Mouse (Mus musculus) right cerebral cortex, adult 2 months (tissue): ENCODE measurements around the gene Chrm4.

ENCODE experiments used
- DNase-seq, 2 experiments: peaks; one replicate each; pipeline ENCODE4 v3.0.0; 2021 to 2022; ENCODE audit warnings: low spot score in 2 of 2

The Chrm4 gene

GRCm38 (mm10) chr2:91944170-91944950 lies 17.3 kb downstream of the Chrm4 start:
- DNase-seq, result peak; percentile 84 to 86

DNA sequence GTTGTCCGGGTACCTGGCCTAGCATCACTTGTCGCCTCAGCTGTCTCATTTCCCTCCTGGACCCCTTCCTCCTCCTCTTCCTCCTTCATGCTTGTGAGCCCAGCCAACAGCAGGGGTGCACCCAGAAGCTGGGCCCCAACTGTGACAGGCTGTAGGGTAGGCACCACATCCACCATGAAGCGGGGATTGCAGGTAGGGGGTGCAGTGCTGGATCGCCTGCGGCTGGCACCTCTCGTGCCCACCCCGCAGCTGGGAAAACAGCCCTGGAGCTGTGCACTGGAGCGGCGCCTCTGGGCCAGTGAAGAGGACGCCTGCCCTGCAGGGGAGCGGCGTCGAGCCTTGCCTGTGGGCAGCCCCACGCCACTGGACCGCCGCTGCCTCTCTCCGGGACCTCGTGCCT lies 18.4 kb downstream of the Chrm4 start, which contains the start of gene Gm9821:
Gene Gm9821, plus strand, starts transcription at position 221 of the 400 bp plus-strand sequence.
- DNase-seq, result no peak

DNA sequence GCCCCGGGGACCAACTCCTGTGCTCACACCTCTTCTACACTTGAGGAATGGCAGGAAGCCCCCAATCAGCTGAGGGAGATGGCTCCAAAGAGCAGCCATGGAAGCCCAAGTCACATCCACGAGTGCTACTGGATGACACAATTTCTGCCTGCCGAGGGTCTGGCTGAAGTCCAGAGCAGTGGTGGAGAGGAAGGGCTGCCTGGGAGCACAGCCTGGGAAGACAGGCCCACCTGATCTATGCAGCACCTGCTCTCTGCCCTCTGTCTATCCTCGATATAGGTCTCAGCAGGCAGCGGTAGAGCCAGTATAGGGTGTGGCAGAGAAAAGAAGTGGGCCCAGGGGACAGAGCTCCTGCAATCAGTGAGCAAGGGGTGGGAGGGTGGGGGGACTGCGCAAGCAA lies 19.8 kb downstream of the Chrm4 start:
- no peak for DNase-seq

DNA sequence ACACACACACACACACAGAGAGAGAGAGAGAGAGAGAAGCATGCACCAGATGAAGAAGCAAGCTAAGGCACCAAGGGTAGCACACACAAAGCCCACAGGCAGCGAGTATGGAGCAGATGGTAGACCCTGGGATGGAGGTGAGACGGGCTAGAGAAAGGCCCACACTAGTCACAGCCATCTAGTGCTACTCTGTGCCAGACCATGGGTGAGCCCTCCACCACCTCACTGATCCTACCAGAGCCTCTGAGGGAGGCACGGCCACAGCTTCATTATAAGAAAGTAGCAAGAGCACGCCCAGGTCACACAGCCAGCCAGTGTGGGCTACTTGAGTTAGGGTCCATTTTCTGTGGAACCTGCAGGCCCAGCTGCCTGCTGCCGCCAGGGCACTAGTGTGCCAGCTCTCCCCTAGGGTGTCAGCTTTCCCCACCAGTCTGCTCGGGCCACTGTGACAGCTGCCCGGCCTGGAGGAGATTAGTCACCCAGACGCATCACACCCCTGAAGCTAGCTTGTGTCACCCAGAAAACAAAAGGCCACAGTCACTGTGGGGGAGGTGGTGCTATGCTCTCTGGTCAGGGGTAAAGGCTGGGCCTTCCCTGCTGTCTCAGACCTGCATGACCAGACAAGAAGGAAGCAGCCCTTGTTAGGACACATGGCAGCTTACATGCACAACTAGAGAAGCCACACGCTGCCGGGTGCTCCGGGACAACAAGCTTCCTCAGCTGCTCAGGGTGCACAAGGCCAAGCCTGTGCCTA lies 20.5 kb downstream of the Chrm4 start:
- DNase-seq, result no peak

- no peak for DNase-seq
Observed at GRCm38 (mm10) chr2:91948151-91948509, 21.1 kb downstream of the Chrm4 start.

DNA sequence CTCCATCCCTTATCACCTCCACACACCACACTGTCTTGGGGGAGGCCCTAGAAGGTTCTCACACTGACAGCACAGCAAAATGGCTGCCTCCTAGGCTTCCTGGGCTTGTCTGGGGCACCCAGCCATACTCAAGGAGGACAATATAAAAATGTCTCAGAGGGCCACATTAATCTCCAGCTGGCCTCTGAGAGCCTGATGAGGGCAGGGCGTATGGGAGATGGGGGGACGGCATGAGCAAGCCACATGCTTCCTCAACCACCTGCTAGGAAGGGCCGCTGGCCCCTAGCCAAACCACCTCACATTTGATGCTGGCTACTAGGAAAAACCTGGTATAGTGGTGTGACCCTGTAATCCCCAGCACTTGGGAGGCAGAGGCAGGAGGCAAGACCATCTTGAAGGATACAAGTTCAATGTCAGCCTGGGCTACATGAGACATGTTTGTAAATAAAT lies 21.8 kb downstream of the Chrm4 start:
- no peak for DNase-seq

DNA sequence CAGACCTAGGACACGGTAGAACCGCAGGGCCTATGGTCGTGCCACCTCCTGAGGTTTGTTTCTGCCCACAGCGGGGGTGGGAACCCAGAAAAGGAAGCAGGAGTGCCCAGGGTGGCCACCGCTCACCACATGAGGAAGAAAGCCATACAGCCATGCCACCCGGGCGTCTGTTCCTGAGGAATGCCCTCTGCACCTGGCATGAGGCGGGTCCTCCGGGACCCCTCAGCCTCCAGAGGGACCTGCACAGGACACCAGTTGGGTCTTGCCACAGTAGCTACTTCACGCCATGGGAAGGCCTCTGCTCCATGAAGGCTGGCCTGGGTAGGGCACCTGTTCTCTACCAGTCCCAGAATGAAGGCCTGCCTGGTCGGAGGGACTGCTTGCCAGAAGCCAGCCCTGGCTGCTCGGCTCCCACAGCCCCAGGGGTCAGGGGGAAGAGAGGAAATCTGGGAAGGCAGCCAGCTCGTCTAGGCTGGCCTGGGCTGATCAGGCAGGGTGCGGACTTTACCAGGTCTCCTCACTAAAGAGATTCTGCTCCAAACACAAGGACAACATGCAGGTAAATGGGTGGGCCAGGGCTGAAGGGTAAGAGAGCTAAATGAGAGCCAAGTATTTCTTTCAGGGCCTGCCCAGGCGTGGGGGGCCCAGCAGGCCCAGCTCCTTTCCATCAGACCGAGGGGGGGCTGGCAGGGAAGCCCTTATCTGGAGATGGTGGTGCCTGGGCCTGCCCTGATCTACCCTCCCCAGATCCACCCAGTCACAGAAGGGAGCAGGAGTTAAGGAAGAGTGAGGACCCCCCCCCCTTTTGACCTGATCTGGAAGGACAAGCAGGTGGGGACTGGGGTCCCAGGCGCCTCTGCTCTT lies 22.6 kb downstream of the Chrm4 start:
- DNase-seq, result no peak

DNA sequence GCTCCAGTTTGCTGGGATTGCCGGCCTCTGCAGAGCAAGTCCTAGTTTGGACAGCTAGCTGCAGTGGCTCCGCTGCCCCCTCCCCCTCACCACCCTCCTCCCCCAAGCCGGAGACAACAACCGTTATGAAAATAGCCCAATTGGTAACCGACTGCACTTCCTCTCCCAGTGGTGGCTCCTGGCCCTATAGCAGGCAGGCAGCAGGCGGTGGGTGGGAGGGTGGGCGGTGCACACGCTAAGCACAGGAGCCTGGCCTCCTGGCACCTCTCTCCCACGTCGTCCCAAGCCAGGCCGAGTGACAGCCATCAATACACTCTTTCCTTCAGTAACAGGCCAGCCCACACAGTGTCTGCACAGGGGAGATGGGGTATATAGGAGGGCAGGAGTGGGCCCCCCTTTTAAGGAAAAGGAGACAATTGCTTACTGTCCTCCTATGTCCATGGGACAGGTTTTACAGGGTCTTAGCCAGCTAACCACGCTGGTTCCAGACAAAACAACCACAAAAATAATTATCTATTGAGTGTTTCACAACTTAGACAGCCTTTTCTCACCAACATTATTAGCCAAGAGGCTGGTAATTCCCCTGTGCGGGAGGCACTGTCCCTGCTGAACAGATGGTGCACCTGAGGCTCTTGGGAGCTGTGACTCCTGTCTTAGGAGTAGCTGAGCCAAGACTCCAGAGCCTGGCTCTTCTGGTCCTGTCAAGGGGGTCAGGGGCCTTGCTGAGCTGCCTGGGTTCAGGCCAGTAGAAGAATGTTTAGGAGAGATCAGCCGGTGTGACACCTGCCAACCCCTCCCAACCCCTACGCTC lies 23.4 kb downstream of the Chrm4 start:
- no peak for DNase-seq

DNA sequence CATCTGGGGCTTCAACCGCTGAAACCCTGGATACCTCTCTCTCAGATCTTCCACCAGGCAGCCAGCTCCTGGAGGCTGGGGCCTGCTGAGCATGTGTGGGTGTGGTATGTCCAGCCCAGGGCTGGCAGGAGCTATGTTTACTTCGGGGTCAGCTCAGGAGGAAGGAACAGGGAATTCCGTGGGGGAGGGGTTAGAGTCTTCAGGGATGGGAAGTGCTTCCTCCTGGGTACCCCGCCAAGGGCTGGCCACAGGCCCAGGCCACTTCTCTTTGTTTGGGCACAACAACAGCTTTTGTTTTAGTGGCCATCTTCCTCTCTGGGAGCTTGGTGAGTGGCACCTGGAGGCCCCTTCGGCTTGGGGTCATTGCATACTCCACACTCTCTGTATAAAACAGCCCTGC lies 26.8 kb downstream of the Chrm4 start:
- DNase-seq, result no peak

GRCm38 (mm10) chr2:91955121-91955591 lies 28.1 kb downstream of the Chrm4 start:
- DNase-seq, result no peak

- DNase-seq, result no peak
Observed at GRCm38 (mm10) chr2:91955875-91956274, 28.8 kb downstream of the Chrm4 start.

DNA sequence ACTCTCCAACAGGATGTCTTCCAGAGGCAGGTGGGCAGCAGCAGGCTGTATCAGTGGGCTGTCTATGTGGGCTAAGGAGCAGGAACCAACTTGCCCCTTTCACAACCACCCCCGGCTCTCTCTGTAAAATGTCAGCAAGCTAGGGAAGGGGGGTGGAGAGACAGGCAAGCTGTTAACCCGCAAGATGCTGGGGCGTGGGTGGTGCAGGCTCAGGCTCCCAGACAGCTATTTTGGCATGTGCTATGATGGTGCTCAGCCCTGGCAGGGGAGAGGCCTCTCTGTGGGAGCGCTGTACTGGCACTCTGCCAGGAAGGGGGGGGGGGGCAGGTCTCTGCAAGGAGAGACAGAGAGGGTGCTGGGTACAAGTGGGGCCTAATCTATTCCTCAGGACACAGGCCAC lies 30.0 kb downstream of the Chrm4 start:
- peak; percentile 89 to 93 for DNase-seq

DNA sequence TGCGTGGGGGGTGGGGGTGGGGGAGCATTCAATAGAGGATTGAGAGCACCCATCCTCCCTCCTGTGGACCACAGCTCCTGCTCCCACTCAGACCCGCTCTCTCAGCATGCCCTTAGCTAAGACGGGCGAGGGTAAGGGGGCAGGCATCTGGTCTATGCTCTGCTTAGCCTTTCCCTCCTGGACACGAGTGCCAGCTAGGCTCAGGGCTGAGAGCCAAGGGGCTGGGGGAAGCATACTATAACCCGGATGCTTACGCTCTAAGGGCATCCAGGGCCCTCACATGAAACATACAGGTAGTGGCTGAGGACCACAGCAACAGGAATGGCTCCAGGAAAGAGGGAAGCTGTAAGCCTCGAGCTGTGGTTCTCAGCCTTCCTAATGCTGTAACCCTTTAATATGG lies 31.0 kb downstream of the Chrm4 start:
- no peak for DNase-seq

GRCm38 (mm10) chr2:91958701-91959457 lies 31.8 kb downstream of the Chrm4 start:
- DNase-seq, result peak; percentile 56 to 62

DNA sequence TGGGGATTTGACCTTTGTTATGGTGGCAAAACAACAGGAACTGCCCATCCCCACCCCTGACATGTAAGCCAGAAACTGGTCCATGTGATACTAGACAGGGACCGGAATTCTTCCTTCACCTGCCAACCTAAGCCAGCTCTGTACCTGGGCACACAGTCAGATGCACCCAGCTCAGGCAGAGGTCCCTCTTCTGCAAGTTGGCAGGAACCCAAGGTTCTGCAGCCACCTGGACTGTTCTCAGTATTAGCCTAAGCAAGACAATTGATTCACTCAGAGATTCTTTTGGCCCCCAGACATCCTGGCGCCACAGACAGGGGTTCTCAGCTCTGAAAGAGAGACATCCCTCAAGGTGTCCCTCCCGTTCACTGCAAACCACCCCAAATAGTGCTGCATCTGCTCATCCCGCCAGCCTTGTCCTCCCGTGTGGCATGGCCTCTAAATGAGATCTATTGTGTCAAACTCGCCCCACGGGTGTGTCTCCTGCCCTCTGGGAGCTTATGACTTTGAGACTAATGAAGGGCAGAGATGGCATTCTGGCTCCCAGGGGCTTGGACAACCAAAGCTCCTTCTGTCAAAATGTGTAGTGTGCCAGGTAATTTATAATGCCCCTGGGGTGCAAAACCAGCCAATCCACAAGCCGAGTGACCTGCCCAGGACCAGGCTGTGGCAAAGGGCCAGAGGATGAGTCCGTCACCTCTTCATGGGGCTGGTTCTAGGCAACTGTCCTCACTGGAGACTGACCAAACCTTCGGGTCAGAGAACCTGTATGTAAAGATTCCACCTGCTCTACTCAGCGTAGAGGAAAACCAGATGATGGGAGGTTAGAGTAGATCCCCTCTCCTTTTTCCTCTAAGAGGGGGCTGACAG lies 32.7 kb downstream of the Chrm4 start:
- no peak for DNase-seq

DNA sequence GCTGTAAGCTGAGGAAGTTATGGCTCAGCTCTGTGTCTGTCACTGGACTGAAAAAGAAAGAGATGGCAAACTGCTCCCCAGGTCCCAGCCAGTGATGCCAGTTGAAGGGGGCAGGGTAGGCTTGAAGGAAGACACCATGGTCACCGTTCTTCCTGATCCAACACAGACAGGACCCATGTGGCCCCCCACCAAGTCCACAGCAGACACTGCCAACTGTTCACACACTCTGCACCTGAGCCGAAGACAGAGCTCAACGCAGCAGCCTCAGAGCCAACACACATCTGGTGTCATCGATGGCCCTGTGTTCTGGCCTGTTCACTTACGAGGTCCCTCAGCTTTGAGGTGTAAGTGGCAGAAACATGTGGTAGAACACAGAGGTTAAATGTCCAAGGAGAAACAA lies 33.4 kb downstream of the Chrm4 start:
- no peak for DNase-seq

DNA sequence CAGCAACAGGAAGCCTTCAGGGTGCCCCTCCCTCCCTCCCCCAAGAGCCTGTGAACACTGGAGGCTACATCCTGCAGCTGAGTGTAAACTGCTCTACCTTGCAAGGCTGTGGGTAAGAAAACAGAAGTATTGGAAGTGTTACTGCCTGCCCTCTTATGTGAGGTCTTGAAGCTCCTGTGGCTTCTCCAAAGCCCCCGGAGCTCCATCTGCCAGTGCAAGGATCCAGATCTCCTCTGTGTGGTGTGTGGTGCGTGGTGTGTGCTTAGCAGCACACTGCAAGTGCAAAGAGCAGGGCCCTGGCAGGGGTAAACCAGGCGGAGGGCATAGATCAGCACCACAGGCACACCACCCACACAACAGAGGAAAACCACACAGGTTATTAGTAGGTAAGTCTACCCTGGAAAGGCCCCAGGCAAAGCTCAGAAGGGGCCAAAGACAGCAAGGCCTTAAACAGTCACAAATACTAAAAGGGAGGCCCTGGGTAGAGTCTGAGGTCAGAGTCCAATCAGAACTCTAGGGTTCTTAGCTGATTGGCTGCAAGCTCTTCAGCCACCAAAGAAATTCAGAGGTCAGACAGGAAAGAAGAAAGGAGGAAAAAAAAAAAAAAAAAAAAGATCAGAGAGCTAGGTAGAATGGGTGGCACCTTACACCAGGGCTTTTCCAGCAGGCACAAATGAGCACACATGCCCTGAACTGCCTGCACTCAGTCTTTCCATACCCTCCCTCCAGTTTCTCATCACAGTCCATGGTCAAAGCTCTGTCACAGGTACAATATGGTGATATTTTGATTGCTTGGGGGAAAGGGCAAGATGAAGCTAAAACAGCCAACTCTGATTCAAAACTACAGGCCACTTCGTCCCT lies 35.1 kb downstream of the Chrm4 start:
- no peak for DNase-seq

GRCm38 (mm10) chr2:91962864-91963401 lies 35.9 kb downstream of the Chrm4 start:
- DNase-seq, result no peak
